Mouse (Mus musculus) embryo, embryonic 10 days (tissue): ENCODE data around the gene Fcgr3.
A peak's percentile ranks its signal among the peaks of the same experiment; 100 is the strongest.

Source experiments
- DNase-seq: peaks from one replicate; pipeline ENCODE4 v3.0.0-alpha.2; 2015; ENCODE audit warnings: low spot score

The Fcgr3 gene

DNA sequence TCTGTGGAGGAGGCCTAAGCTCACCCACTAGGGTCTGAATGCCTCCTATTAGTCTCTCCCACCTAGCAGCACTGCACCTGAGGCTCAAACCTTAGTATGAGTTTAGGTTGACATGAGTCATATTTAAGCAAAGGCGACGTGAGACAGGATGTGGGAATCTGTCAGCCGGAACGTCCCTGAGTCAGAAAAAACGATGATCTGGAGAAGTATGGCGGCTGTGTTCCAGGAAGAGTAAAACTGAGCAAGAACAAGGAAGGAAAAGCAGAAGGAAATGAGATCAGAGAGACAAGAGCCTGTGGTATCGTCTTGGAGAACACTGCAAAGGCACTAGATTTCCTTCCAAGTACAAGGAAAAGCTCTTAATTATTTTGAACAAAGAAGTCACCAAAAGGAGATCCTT, 14.0 kb downstream of the Fcgr3 start:
- DNase-seq, result no peak

DNA sequence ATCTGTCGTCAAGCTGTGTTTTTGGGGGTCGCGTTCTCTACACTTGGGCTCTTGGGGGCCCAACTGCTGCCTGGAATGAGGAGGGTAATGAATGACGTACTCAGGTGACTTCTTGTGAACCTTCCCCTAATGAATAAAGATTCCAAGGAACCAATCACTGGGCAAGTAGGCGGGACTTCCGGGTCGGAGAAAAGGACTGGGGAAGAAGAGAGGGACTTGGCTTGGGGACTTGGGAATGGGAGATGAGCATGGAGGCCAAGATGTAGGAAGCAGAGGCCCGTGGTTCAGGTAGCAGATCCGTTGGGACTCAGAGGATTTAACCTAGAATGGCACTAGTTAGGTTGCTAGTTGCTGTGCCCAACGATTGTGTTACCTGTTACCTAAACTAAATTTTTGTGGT, 15.5 kb downstream of the Fcgr3 start:
- DNase-seq, result no peak

DNA sequence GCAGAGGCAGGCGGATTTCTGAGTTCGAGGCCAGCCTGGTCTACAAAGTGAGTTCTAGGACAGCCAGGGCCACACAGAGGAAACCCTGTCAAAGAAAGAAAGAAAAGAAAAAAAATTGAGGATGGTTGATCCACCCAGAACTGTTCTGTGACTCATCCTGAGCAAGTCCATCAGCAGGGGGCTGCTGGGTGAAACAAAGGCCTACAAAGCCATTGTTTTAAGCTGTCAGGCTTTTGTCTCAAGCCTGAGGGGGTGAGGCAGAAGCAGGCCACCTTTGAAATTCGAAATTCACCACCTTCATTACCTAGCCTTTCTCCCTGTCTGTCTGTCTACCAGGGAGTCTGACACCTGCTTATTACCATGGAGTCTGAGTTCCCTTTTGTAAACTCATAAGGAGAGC, 18.2 kb downstream of the Fcgr3 start:
- no peak for DNase-seq

DNA sequence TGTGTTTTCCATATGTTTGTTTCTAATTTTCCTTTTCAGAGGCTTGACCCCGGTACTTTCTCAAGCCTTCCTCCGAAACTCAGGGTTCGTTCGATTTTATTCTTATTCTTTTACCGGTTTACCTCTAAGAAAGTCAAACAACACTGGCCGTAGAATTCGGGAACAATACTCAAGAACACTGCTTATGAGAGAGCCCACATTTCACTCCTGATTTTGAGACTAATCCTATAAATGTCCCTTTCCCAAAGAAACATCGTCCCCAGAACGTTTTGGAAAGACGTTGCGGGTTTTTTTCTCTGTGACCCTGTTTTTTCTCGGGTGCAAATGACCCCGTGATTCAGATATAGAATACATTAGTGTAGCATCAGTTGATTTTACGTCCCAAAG, 19.7 kb downstream of the Fcgr3 start:
- no peak for DNase-seq

DNA sequence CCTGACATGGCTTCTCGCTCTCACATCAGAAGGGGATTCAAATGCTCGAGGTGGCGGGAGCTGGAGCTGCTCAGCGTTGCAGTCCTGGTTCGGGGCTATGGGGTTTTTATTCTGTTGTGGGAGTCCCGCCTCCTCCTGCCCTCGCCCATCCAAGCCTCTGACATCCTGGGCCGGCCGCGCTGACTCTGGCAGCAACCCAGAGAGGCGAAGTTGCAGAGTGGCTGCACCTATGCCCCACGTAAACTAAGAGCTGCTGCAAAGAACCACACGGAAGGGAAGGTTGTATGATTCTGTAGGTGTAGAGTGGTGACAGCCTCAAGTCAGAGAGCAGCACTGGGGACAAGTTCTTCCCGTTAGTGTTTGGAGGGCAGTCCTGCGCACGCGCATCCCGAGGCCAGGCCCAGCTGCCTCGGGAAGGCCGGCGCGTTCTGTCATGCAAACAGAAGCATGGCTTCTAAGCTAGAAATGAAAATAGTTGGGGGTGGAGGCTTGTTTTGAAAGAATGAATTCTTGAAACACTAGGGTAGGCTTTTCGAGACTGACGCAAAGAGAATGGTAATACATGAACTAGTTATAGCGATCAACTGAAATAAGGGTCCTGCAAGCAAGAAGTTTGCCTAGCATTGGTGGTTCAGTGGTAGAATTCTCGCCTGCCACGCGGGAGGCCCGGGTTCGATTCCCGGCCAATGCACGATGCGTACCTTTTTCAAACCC, 20.2 kb downstream of the Fcgr3 start:
- DNase-seq, result peak; percentile 92

DNA sequence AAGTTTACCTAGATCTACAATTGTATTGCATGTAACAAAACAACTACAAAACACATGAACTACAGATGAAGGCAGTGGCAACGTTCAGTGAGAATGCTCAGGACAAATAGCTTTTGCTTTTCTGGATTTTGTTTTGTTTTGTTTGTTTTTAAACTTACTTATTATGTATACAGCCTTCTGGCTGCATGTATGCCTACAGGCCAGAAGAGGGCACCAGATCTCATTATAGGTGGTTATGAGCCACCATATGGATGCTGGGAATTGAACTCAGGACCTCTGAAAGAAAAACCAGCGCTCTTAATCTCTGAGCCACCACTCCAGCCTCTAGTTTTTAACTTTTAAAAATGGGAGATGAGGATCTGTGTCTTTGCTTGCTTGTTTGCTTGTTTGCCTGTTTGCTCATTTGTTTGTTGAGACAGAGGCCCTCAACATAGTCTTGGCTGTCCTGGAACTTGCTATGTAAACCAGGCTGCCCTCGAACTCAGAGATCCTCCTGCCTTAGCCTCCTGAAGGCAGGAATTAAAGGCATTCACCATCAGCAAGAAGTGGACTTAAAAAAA, 21.1 kb downstream of the Fcgr3 start:
- no peak for DNase-seq

DNA sequence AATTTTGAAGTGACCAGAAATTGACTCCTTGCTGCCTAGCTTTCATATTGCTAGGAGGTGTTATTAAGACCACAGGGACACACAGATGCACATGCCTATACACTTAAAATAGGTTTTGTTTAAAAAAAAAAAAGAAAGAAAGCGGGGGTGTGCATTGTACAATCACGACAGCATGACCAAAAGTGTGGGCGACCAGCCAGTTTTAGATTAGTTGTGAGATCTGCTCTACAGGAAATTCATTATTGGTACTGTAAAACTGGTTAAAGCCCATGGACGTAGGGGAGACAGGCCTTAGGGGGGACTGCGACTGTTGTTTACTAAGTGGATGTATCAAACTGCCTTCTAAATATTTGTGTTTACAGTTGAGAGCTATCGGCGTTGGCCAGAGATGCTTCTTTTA, 24.9 kb downstream of the Fcgr3 start:
- no peak for DNase-seq

DNA sequence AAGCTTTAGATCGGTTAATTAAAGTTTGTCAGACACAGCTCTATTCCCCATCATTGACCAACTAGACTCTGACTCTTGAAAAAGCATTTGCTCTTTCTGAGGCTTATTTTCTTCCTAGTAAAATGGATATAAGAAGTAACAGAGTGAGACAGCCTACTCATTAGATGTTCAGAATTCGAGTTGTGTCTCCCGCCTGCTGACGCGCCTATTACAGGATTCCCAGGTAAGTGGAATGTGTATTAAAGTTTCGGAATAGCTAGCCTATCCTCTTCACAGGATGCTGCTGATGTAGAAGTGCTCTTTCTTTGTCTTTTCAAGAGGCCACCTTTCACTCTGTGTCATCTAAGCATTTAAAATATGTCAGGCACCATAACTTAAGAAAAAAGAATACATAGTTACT, 25.6 kb downstream of the Fcgr3 start:
- no peak for DNase-seq

DNA sequence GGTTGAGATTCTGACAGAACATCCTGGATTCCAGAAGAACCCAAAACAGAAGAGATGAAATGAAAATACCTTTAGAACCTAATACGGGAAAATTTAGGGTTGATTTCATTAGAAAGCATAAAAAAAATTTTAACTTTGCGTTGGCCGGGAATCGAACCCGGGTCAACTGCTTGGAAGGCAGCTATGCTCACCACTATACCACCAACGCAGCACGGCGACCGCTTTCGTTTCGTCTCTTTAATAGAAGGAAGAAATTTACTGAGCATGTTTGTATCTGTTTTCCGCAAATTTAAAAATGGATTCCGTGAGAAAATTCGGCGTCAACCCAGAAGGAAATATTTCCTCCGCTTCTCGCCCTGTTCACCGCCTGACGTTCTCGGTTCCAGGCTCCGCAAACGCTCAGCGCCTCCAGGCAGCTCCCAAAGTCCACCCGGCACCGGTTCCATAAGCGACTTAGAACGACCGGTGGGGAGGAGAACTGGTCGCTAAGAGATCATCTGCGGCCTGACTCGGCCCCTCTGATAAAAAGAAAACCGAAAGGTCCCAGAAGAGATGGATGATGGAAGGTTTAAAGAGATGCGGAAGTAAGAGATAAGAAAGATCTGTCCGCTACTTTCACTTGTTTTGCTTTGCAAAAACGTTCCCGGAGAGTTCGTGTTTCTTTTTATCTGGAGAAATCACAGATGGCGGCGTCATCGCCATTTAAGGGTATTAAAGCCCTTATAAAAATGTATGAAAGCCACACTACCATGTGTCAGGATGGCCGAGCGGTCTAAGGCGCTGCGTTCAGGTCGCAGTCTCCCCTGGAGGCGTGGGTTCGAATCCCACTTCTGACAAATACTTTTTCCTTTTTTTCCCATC, 26.6 kb downstream of the Fcgr3 start:
- DNase-seq, result peak; percentile 88

DNA sequence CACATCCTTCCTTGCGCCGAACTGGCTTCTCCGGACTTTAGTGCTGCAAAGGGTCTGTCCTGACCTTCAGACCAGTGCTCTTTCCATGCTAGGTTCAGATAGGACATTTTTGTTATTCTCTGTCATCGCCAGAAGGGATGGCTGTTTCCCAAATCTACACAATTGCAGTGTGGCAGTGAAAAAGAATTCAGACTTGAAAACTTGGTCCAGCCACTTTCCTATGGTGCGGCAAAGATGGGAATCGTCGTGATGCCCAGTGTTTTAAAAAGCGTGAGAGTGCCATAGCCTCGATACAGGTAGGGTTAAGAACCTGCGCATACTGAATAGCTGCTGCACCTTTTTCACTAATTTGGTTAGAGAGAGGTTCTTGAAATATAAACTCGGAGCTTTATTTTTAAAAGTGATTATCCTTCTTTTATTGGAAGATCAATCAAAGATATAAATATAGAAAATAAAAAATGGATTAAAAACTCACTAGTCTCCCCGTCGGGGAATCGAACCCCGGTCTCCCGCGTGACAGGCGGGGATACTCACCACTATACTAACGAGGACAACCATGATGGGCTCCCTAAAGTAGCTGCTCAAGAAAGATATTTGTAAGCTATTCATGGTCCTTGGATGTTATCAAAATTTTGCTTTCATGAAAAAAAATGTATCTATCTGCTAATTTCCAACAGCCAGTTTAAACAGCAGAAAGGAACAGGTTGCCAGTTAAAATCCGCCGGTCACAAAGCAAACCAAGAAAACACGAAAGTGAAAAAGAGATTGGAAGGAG, 28.0 kb downstream of the Fcgr3 start:
- peak; percentile 81 for DNase-seq

DNA sequence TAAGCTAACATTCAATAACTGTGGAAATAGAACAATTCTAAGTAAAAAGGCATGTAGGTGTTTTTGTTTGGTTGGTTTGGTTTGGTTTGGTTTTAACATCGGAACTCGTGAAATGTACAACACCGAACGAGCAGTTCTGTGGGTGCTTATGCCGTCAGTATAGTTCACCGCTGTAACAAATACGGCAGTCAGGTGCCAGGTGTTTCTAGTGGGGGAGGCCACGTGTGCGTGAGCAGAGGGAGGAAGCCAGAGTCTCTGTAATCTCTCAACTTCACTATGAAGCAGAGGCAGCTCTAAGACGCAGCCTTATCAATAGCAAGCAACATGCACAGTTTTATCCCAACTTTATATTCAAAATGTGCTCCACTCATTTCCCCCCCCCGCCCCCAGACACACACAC, 29.1 kb downstream of the Fcgr3 start:
- DNase-seq, result no peak

DNA sequence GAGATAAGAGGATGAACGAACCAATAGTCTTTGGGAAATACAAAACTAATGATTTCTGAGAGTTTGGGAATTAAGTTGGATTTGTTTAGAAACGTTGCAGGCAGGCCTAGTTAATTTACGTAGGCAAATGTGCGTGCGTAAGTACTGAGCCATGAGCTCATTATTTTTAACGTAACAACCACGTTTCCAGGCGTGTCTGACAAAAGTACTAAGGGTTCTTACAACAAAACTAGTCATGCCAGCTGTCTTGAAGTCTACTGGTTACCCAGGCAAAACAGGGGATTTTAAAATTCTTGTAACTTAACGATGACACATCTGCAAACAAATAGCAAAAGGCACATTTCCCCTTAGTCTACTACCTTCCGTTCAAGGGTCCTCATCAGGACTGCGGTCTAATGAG, 30.5 kb downstream of the Fcgr3 start:
- DNase-seq, result peak; percentile 10

DNA sequence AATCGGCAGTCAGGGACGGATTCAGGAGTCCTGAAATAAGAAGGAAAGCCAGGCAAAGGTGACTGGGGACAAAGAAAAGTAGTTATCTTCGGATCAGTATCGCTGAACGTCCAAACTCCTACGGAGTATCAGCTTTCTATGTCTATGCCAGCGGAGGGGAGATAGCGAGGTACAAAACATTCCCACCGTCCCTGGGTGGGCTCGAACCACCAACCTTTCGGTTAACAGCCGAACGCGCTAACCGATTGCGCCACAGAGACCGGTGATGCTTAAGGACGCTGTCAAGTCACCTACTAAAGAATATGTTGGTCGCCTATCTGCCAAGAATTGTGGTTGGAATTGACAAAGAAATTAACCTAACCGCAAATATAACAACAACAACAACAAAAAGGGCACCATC, 31.0 kb downstream of the Fcgr3 start:
- DNase-seq, result peak; percentile 93

DNA sequence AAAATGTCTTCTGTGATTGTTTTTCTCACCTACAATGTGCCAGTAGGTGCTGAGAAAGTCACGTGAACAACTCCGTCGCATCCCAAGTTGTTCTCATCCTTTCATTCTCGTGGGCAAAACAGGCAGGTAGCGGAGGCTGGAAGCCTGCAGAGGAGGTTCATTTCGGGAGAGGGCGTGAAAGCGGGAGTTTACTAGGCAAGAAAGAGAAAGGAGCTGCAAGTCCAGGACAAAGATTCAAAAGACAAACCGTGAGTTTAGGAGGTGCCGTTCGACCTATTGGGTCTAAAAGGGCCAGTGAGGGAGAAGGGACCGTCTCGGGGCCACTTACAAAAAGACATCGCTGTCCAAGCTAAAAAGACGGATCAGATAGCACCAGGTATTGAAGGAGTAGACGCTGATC, 31.5 kb downstream of the Fcgr3 start:
- DNase-seq, result peak; percentile 42

DNA sequence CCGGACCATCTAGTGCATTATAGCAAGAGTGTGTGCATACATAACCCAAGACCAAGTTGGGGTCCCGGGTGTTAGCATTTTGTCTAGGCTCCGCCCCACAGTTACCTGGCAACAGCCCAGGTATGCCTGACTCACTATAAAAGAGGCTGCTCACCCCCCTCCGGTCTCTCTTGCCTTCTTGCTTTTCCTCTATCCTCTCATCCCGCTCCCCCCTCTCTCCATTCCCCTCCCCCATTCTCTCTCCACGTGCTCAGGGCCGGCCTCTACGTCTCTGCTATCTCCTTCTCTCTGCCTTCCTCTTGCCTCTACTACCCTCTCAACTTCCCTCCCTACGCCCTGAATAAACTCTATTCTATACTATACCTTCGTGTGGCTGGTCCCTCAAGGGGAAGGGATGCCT, 32.0 kb downstream of the Fcgr3 start:
- DNase-seq, result no peak

DNA sequence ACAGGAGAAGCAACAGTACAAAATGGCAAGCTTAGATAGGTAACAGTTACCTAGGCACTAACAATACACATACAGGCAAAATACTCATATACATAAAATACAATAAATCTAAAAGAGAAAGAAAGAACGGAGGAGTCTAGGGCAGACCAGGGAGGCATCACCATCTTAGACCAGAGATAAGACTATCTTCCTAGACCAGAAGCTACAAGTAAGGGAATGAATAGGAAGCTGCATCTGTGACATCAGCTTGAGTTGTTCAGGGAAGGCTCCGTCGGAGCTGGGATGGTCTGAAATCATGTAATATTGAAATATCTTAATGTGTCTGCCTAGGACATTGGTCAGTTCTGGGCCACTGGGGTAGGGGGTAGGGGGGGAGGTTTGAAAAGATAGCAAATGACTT, 33.0 kb downstream of the Fcgr3 start:
- no peak for DNase-seq

DNA sequence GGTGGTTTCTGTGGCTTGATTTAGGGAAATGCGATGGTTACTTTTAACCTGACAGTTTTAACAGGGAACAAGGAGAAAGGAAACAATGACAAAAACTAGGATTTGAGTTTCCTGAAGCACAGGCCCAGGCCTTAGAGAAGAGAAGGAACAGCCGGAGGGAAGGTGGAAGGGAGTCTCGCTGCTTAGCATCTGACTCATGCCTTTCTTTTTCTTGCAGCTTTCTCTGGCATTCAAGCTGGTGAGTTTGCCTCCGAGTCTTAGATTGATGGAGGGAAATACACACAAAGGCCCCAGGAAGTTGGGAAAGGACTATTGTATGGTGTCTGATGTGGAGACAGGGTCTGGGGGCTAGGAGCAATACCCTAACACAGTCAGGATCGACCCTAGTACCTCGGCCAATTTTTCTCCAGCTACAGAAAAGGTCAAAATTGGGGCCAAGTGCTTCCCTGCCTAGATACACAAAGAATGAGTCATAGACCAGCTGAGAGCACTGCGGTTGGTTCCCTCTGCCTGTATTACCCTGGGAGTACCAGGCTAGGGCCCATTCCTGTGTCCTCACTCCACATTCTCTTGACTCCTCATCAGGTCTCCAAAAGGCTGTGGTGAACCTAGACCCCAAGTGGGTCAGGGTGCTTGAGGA, 45.3 kb downstream of the Fcgr3 start:
- no peak for DNase-seq

DNA sequence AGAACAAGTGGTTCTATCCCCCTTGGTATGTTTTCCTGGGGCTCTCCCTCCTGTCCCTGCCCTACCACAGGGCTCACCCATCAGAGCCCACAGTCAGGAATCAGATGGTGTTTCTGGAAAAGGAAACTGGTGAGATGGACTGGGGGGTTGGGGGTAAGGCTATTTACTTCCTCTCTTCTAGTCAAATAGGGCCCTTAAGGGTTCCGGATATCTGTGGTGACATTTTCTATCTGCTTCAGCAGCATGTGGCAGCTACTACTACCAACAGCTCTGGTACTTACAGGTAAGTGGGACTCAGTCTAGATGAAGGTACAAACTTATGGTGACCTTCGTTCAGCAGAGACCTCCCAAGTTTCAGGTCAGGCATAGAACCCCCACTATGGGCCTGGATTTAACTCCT, 46.0 kb downstream of the Fcgr3 start, which contains the start of gene Fcgr4:
Gene Fcgr4 (plus strand): TSS at position 184 of the 400 bp plus-strand sequence.
- no peak for DNase-seq

DNA sequence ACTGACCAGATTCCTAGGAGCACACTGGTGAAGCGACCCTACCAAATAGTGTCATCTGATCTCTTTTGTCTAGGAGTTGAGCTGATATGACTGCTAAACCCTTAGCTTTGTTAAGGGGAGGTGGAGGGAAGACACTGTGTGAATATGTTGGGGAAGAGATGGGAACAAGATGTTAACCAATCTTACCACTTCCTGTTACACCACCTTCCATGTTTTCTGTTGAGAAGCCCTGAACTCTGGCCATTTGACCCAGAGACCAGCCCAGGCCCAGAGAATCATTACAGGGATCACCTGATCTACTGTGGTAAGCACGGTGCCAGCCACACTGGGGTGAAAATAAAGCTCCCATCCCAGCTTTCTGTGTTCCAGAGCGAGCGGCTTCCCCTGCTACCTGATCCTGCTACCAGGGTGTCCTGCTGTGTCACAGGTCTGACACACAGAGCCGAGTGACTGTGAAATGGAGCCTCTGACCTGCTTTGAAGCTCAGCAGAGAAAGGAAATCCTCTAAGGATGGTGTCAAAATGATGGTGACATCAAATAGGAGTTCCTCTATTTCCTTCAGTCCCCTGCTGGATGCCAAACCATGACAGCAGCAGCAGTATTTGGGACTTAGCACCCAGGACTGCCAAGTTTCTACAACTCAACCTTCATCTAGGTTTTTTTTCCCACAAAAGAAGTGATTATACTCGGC, 47.1 kb downstream of the Fcgr3 start:
- no peak for DNase-seq

DNA sequence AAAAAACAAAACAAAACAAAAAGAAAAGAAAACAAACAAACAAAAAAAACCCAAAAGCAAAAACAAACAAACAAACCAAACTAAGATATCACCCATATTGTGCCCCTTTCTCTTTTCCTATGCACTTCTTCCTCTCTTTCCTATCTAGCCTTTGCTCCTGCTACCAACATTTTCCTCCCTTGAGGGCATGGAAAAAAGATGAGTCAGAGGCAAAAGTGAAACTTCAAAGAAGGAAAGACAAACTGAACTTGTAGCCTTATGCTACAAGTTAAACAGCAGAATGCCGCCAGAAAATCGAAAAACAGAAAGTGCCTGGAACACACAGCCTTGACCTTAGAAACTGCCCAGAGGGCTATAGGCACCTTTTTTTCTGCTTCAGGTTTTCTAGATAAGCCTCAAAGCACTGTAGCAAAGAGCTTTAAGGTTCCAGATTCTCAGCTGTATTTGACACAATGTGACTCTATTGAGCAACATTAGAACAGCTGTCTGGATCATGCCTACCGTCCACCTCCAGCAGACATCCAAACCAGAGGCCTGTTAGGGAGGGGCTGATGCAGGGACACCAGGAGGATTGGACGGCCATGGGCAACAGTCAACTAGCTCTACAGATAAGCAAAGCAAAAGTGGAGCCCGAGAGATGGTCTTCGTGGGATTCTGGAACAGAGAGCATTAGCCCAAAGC, 47.9 kb downstream of the Fcgr3 start:
- DNase-seq, result no peak

DNA sequence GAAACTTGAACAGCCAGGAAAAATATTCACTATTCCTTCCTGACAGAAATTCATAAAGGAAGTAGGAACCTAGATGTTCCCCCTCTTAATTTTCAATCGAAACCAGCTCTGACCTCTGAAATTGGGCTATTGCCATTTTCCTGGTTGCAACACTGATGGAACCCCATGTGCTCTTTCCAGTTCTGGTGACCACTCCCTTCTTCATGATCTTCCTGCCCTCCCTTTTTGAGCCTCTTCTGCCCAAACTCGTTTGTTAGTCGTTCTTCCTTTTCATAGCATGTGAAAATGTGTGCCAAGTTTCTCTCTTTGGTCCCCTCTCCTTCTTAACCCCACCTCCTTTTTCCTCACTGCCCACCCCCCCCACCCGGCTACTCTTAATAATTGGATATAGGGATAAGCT, 53.0 kb downstream of the Fcgr3 start:
- DNase-seq, result no peak
